Mouse (Mus musculus) lung, adult 2 months (tissue): ENCODE results near the gene Plppr1. TPM values are rescaled to one million over a fixed set of nuclear protein-coding genes. Genes with fewer than 3 reads are reported as not detected.
A peak's percentile ranks its signal among the peaks of the same experiment; 100 is the strongest.

Experiments used
- DNase-seq: peaks from one replicate; pipeline ENCODE4 v3.0.0; 2022
- H3K4me1 ChIP-seq: fragments of 200-500 bp; 2 replicates; pipeline ENCODE4 v1.6.1; 2011; ENCODE audit warnings: low read length; ENCODE audit not compliant: control insufficient read depth, insufficient read depth
- H3K4me3 ChIP-seq: fragments of 200-500 bp; replicated peaks from 2 replicates; pipeline ENCODE3; 2011; ENCODE audit warnings: low read depth, mild to moderate bottlenecking, control low read depth, low read length; ENCODE audit errors: extremely low read depth
- CTCF ChIP-seq: fragments of 200-500 bp; IDR thresholded peaks from 2 replicates; pipeline ENCODE4 v1.5.1; 2011; ENCODE audit warnings: mild to moderate bottlenecking, low read length, control low read depth; ENCODE audit not compliant: insufficient read depth
- POLR2A ChIP-seq: fragments of 200-500 bp; IDR thresholded peaks from 2 replicates; pipeline ENCODE4 v1.6.1; 2011; ENCODE audit warnings: low read depth, mild to moderate bottlenecking, control low read depth, low read length, borderline replicate concordance; ENCODE audit errors: extremely low read depth
- WGBS: fragments of 180-500 bp; shearing (Covaris S2); methylation state at CpG from one replicate; pipeline ENCODE4 v1.1.7; 2018; 5-methylcytosine and 5-hydroxymethylcytosine counted together
- polyA plus RNA-seq: library from polyadenylated mRNA; depleted of rRNA; stranded (reverse); fragments of >200 nt; gene quantifications from 2 replicates; pipeline ENCODE4 v1.2.3, GENCODE M21; 2012

Gene Plppr1
- polyA plus RNA-seq, 1 experiment: not detected

DNA sequence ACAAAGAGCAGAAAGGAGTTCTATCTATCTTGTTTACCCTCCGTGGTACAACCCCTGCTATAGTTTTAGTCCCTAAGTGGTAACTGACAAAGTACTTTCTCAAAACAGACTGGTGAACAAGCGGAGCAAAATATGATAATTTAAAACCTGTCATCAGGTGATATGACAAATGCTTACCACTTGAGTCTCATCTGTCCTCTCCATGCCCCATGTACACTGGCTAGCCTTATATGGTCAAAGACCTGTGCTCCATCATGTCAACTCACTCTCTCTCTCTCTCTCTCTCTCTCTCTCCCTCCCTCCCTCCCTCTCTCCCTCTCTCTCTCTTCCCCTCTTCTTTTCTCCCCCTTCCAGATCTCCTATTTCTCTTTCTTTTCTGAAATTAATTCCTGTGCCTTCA lies 59.8 kb downstream of the Plppr1 start:
- TF ChIP-seq CTCF (no peak), POLR2A (no peak)
- H3K4me3 ChIP-seq: no peak overlapping the region
- WGBS: 81% methylated on average over 2 of the region's 2 CpGs
- no peaks in the 10 kb centered on the region for H3K4me1 ChIP-seq
- no peak for DNase-seq

DNA sequence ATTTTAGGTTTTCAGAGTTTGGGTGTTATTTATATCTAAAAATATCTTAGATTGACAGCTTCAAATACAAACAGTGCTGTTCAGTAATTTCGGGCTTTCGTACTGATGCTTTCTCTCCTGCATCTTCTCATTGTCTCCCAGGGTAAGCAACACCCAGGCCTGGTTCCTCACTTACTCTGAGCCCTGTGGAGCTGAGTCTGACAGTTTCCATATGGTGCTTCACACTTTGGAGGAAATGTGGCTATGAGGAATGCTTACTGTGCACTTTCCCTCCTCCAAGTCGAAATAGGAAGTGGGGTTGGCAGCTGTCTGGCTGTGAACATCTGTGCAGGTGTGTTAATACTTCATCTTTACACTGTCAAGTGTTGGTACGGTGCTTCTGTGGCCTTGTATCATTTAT lies 85.7 kb downstream of the Plppr1 start:
- TF ChIP-seq CTCF (no peak), POLR2A (no peak)
- DNase-seq: no peak
- WGBS: 44% methylated on average over 4 of the region's 4 CpGs
- no peaks in the 10 kb centered on the region for H3K4me1 ChIP-seq
- H3K4me3 ChIP-seq: no peak overlapping the region

DNA sequence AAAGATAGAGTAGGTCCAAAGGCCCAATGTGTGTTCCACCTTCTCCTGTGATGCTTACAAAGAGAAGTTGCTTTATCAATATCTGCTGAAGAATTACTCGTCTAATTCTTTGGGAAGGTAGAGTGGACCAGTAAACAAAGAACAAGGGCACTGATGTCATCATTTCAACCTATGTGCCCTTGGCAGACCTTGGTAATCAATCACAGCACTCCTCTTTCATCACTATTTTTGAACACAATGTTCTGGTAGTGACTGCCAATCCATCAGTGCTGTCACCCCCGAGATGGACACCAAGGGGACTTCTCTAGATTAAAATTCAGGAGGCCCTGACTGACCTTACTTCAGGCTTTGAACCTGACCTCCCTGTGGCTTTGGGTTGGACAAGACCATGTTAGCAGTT lies 89.7 kb downstream of the Plppr1 start:
- H3K4me3 ChIP-seq: no peak overlapping the region
- no peak for TF ChIP-seq POLR2A
- TF ChIP-seq CTCF: no peak
- 35% methylated on average over 2 of the region's 2 CpGs for WGBS
- DNase-seq: no peak
- H3K4me1 ChIP-seq: no peaks in the 10 kb centered on the region

DNA sequence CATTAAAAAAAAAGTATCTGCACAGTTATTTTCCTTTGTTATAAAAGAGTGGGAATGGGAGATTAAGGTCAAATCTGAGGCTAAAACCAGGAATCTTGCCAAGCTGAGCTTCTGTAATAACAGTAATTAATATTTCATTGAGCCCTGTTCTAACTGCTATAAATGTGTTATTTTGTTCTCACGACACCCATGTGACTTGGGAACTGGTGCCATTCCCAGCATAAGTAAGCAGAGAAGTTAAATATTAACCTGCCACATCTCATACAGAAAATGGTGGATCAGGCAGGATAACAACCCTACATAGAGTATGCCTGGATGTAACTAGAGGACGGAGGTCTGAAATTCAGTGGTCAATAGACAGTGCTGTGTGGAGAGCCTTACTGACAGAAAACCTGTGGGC lies 90.2 kb downstream of the Plppr1 start:
- no peak for TF ChIP-seq POLR2A
- TF ChIP-seq CTCF: no peak
- WGBS: 80% methylated on average over 2 of the region's 2 CpGs
- DNase-seq: no peak
- H3K4me1 ChIP-seq: no peaks in the 10 kb centered on the region
- H3K4me3 ChIP-seq: no peak overlapping the region

DNA sequence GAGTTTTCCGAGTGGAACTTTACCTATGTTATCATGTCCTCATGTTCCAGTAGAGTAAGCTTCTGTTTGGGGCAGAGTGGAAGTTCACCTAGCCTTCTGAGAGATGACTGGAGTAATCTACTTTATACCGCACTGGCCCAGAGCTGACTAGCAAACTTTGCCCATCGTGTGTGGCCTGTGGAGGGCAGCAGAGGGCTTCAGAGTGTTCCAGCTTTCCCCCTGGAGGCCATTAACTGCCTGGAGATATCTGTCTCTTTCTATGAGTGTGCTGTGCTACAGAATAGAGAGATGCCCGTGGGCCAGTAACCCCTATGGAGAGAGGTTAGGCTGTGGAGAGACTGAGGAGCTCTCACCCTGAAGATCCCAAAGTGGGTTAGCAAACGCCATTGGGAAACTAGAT lies 94.8 kb downstream of the Plppr1 start:
- no peak overlapping the region for H3K4me3 ChIP-seq
- no peaks in the 10 kb centered on the region for H3K4me1 ChIP-seq
- TF ChIP-seq CTCF: peak; percentile 59
- TF ChIP-seq POLR2A: no peak
- 45% methylated on average over 5 of the region's 5 CpGs for WGBS
- peak; percentile 31 for DNase-seq

DNA sequence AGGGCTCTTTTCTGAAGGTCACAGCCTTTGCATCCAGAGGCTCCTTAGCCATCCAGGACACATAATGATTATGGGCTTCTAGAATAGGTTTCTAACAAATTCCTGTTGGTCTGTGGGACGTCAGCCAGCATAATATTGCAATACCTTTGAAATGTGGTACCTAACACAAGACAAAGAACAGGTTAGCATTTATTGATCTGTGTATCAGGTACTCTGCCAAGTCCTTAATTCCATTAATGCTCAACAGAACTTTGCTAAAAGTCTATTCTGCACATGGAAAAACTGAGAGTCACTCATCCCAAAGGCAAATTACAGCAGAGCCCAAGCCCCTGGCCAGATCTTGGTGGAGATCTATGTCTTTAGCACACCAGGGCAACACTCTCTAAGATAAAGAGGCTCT lies 97.7 kb downstream of the Plppr1 start:
- DNase-seq: no peak
- 59% methylated on average over 1 of the region's 1 CpGs for WGBS
- H3K4me1 ChIP-seq: no peaks in the 10 kb centered on the region
- TF ChIP-seq CTCF (no peak), POLR2A (no peak)
- no peak overlapping the region for H3K4me3 ChIP-seq

DNA sequence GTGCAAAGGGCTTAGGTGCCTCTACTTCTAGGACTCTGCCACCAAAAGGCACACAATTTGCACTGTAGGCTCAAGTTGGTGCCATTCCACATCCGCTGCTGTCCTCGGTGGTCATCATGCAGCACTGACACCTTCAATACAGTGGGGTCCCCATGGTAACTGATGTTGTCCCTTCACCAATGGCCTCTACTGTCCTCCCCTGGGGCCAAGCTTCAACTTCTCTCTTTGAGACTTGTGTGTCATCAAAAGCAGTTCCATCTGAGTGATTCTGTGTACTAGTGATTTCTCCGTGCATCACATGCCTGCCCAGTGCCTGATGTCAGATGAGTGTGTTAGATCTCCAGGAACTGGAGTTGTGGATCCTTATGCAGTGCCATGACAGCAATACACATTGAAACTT lies 104.2 kb downstream of the Plppr1 start:
- DNase-seq: no peak
- no peaks in the 10 kb centered on the region for H3K4me1 ChIP-seq
- 76% methylated on average over 3 of the region's 3 CpGs for WGBS
- no peak overlapping the region for H3K4me3 ChIP-seq
- TF ChIP-seq POLR2A (no peak), CTCF (no peak)

DNA sequence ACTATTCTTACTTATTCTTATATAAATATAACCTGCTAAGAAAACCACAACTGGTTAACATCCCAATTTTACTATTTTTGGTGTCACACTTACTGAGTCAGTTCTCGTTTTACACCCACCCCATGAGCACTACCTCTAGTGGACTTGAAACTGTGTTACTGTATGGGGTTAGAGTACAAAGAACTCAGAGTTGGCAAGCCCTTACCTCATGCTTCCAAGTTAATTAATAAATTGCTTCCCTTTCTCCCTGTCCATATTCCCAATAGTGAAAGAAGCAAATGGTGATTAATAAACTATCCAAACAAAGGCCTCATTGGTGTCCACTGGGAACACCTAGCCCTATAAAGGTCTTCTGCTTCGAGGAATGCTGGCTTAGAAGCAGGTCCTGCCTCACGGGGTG lies 107.3 kb downstream of the Plppr1 start:
- DNase-seq: no peak
- Histone ChIP-seq H3K4me3 (no peak overlapping the region), H3K4me1 (no peaks in the 10 kb centered on the region)
- 69% methylated on average over 3 of the region's 3 CpGs for WGBS
- TF ChIP-seq CTCF: no peak
- no peak for TF ChIP-seq POLR2A

DNA sequence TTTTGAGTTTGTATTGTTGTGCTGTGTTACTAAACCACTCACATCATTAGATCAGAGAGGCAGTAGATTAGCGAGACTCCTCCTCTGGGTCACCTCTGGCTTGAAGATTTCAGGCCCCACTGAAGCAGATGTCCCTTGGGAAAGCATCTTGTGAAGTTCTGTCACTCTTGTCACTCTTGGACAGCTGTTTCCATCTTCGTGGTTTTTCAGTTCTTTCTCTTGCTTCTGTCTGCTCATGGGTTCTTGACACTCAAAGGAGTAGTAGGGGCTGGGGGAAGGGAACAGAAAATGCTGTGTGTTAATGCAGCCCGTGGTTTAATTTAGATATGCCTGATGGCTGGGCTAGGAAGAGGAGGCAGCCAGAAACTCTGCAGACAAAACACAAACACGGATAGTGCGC lies 108.0 kb downstream of the Plppr1 start:
- H3K4me3 ChIP-seq: no peak overlapping the region
- WGBS: 73% methylated on average over 5 of the region's 5 CpGs
- H3K4me1 ChIP-seq: no peaks in the 10 kb centered on the region
- DNase-seq: no peak
- TF ChIP-seq POLR2A (no peak), CTCF (no peak)

DNA sequence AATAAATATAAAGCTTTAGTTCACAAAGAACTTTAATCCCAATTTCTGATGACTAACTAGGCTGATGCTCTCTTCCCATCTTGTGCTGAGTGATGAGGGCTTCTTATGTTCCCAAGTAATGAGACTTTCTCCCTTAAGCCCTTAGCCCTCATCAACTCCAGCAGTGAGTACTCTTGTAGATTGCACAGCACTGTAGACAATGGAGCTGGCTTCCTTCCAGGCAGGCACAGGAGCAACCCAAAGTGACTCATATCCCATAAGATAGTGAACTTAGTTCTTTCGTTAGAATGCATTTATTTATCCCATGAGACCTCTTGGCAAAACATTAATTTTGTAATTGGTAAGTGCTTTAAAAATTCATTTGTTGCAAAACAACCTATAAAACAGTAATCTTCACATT lies 110.4 kb downstream of the Plppr1 start:
- no peak for TF ChIP-seq POLR2A
- TF ChIP-seq CTCF: no peak
- WGBS: 6% methylated on average over 1 of the region's 1 CpGs
- H3K4me1 ChIP-seq: no peaks in the 10 kb centered on the region
- H3K4me3 ChIP-seq: no peak overlapping the region
- DNase-seq: no peak

DNA sequence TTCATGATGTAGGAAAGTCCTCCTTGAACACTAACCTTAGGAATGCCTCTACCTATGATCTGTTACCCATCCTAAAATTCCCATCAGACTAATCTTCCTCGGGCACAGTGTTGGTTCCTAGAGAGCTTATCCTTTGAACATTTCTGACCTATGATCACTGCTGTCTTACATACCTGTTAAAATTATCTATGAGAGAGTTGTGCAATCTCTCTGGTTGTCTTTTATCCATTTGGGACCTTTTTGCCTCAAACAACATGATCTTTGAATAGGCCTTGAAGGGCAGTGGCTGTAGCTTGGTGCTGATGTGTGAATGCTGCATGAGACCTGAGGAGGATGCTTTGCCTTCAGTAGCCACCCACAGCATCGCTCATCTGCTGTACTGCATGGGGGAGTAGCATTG lies 119.0 kb downstream of the Plppr1 start:
- TF ChIP-seq CTCF: no peak
- TF ChIP-seq POLR2A: no peak
- Histone ChIP-seq H3K4me1 (no peaks in the 10 kb centered on the region), H3K4me3 (no peak overlapping the region)
- DNase-seq: no peak
- WGBS: 88% methylated on average over 2 of the region's 2 CpGs
